Mouse (Mus musculus): ENCODE measurements around the gene Pard3b.

- TF ChIP-seq POLR2A (IDR thresholded peaks at IDR 0.05; ENCODE audit: insufficient read depth, low read depth, low read length): no peak
- TF ChIP-seq EP300 (IDR thresholded peaks at IDR 0.05; ENCODE audit: insufficient read depth, low read depth, low read length): no peak
These were observed 228.9 kb downstream of the Pard3b start for GRCm38 (mm10) chr1:61867286-61868082.
